In genomic region chr11:78163681-78164603, GRCm38 (mm10) we compare ENCODE assay signal across 8 mouse cellular contexts. TPM values are rescaled to one million over a fixed set of nuclear protein-coding genes. Genes with fewer than 3 reads are reported as not detected.
A peak's percentile ranks its signal among the peaks of the same experiment; 100 is the strongest.
DNase-seq lines count a peak whose midpoint lies in the region; ATAC-seq lines count a peak whose summit lies in the region.

No protein-coding gene starts in this region.

- peaks cover 40% of the 10 kb centered on the region for H3K4me1 ChIP-seq in heart, embryonic 12.5 days (replicated peaks)
- peaks cover 40% of the 10 kb centered on the region for H3K4me1 ChIP-seq in kidney, embryonic 16.5 days (ENCODE audit: insufficient read depth, low read length)

- no peaks in the 10 kb centered on the region for H3K9me3 ChIP-seq in heart, embryonic 12.5 days (replicated peaks)
- no peaks in the 10 kb centered on the region for H3K9me3 ChIP-seq in kidney, embryonic 16.5 days (ENCODE audit: low read length)

- H3K27me3 ChIP-seq in heart, embryonic 12.5 days (replicated peaks): no peaks in the 10 kb centered on the region
- H3K27me3 ChIP-seq in kidney, embryonic 16.5 days (ENCODE audit: insufficient read depth, low read length): no peaks in the 10 kb centered on the region

- ATAC-seq in heart, embryonic 12.5 days (ENCODE audit: insufficient number of reproducible peaks, low FRiP score): peak; percentile 68
- peak; percentile 61 for ATAC-seq in kidney, embryonic 16.5 days (ENCODE audit: low FRiP score, low TSS enrichment)

- H3K27ac ChIP-seq in heart, embryonic 12.5 days (ENCODE audit: poor library complexity, severe bottlenecking): peak overlapping the region; percentile 93
- peak overlapping the region; percentile 97 for H3K27ac ChIP-seq in kidney, embryonic 16.5 days (ENCODE audit: low read length)

- peak overlapping the region; percentile 81 for H3K4me2 ChIP-seq in heart, embryonic 12.5 days
- H3K4me2 ChIP-seq in kidney, embryonic 16.5 days (replicated peaks; ENCODE audit: low read depth, low read length): peak overlapping the region; percentile 84

- under 1% methylated on average over 22 of the region's 22 CpGs for WGBS in heart, embryonic 12.5 days
- WGBS in kidney, embryonic 16.5 days: under 1% methylated on average over 22 of the region's 22 CpGs

- H3K4me3 ChIP-seq in heart, embryonic 12.5 days: peak overlapping the region; percentile 71
- peak overlapping the region; percentile 100 for H3K4me3 ChIP-seq in kidney, embryonic 16.5 days (ENCODE audit: low read length)

- H3K36me3 ChIP-seq in heart, embryonic 12.5 days: peaks cover 38% of the 10 kb centered on the region
- peaks cover 28% of the 10 kb centered on the region for H3K36me3 ChIP-seq in kidney, embryonic 16.5 days (ENCODE audit: insufficient read depth, low read length)

- peak overlapping the region; percentile 91 for H3K9ac ChIP-seq in heart, embryonic 12.5 days
- peak overlapping the region; percentile 99 for H3K9ac ChIP-seq in kidney, embryonic 16.5 days (replicated peaks; ENCODE audit: low read length)

- peak; percentile 55 for DNase-seq in right cerebral cortex, postnatal 4 days
- no peak for DNase-seq in right cerebral cortex, postnatal 25 days
- DNase-seq in embryo, embryonic 11.5 days (ENCODE audit: low read depth, low spot score): peak; percentile 73
- peak; percentile 50 for DNase-seq in lung, postnatal 36 days
- DNase-seq in spleen, postnatal 4 days (ENCODE audit: low spot score in 2 of 2): peak; percentile 38 to 77
- DNase-seq in left cerebral cortex, adult 18-20 months (ENCODE audit: low spot score in 2 of 2): no peak

RNA-seq across cellular contexts. Expression of gene Traf4, which starts 1.4 kb away (rescaled TPM):
- polyA plus RNA-seq in heart, embryonic 12.5 days (2016; fragmentation: Nextera tagmentation; extraction: Ambion mirVana): 51.8 and 52.5 TPM in 2 replicates
- 108 and 110 TPM in 2 replicates for polyA plus RNA-seq in kidney, embryonic 16.5 days (2015; fragmentation: Nextera tagmentation; extraction: Ambion mirVana)
- 1 to 10 TPM; 9.7 TPM for total RNA-seq in left cerebral cortex, adult 18-20 months (2021)

RNA-seq across cellular contexts. Expression of gene Nek8, which starts 12.5 kb away (rescaled TPM):
- polyA plus RNA-seq in heart, embryonic 12.5 days (2016; fragmentation: Nextera tagmentation; extraction: Ambion mirVana): 12.1 and 16.5 TPM in 2 replicates
- polyA plus RNA-seq in kidney, embryonic 16.5 days (2015; fragmentation: Nextera tagmentation; extraction: Ambion mirVana): 27.9 and 29.1 TPM in 2 replicates
- 1 to 10 TPM; 3.2 to 3.5 TPM for total RNA-seq in left cerebral cortex, adult 18-20 months (2021)

RNA-seq across cellular contexts. Expression of gene Tlcd1, which starts 12.6 kb away (rescaled TPM):
- polyA plus RNA-seq in heart, embryonic 12.5 days (2016; fragmentation: Nextera tagmentation; extraction: Ambion mirVana): 11.7 and 14.2 TPM in 2 replicates
- polyA plus RNA-seq in kidney, embryonic 16.5 days (2015; fragmentation: Nextera tagmentation; extraction: Ambion mirVana): 35.1 and 36.1 TPM in 2 replicates
- total RNA-seq in left cerebral cortex, adult 18-20 months (2021): 10 to 100 TPM; 25.3 to 33.8 TPM

RNA-seq across cellular contexts. Expression of gene Rpl23a, which starts 19.4 kb away (rescaled TPM):
- polyA plus RNA-seq in heart, embryonic 12.5 days (2016; fragmentation: Nextera tagmentation; extraction: Ambion mirVana): 847 and 859 TPM in 2 replicates
- polyA plus RNA-seq in kidney, embryonic 16.5 days (2015; fragmentation: Nextera tagmentation; extraction: Ambion mirVana): 1,090 and 1,147 TPM in 2 replicates
- total RNA-seq in left cerebral cortex, adult 18-20 months (2021): 100 to 1,000 TPM; 729 to 741 TPM

RNA-seq across cellular contexts. Expression of gene Rab34, which starts 24.3 kb away (rescaled TPM):
- polyA plus RNA-seq in heart, embryonic 12.5 days (2016; fragmentation: Nextera tagmentation; extraction: Ambion mirVana): 53.3 and 54.6 TPM in 2 replicates
- 128 and 130 TPM in 2 replicates for polyA plus RNA-seq in kidney, embryonic 16.5 days (2015; fragmentation: Nextera tagmentation; extraction: Ambion mirVana)
- 10 to 100 TPM; 15.2 to 18.0 TPM for total RNA-seq in left cerebral cortex, adult 18-20 months (2021)

Comparison
In these comparisons a context has a peak if more than half of its experiments do, and no peak if none do; other contexts are left out.
1. DNase-seq: peak in right cerebral cortex, postnatal 4 days (single experiment), embryo, embryonic 11.5 days (single experiment), lung, postnatal 36 days (single experiment) and spleen, postnatal 4 days (2 of 2); none in right cerebral cortex, postnatal 25 days (single experiment) and left cerebral cortex, adult 18-20 months (0 of 2).